Mouse (Mus musculus) liver, postnatal 0 days (tissue): ENCODE measurements around the gene Ttc27. TPM values are rescaled to one million over a fixed set of nuclear protein-coding genes. Genes with fewer than 3 reads are reported as not detected.

Experiments used
- ATAC-seq: fragments of 200-750 bp; cut with Nextera tagmentation; 2 replicates; pipeline ENCODE4 v1.8.0; 2017; ENCODE audit warnings: mild to moderate bottlenecking, moderate library complexity
- DNase-seq: peaks from one replicate; pipeline ENCODE4 v3.0.0-alpha.2; 2016
- H3K27ac ChIP-seq: fragments of 300-500 bp; sonication (generic); 2 replicates; pipeline ENCODE4 v1.5.1; 2014; ENCODE audit warnings: antibody characterized with exemption, moderate library complexity, mild to moderate bottlenecking, low read depth
- H3K27me3 ChIP-seq: fragments of 300-500 bp; sonication (generic); 2 replicates; pipeline ENCODE4 v1.6.1; 2014; ENCODE audit warnings: low read length, control low read depth, mixed read lengths; ENCODE audit not compliant: insufficient read depth
- H3K36me3 ChIP-seq: fragments of 300-500 bp; sonication (generic); replicated peaks from 2 replicates; pipeline ENCODE4 v1.6.1; 2014; ENCODE audit warnings: mild to moderate bottlenecking, control low read depth, low read length, moderate library complexity, mixed read lengths; ENCODE audit not compliant: insufficient read depth
- H3K4me1 ChIP-seq: fragments of 300-500 bp; sonication (generic); 2 replicates; pipeline ENCODE4 v1.6.1; 2014; ENCODE audit warnings: antibody characterized with exemption, mild to moderate bottlenecking, control low read depth; ENCODE audit not compliant: insufficient read depth
- H3K4me2 ChIP-seq: fragments of 300-500 bp; sonication (generic); 2 replicates; pipeline ENCODE4 v1.6.1; 2014; ENCODE audit warnings: low read depth, mild to moderate bottlenecking, low read length, moderate library complexity, mixed read lengths
- H3K4me3 ChIP-seq: fragments of 300-500 bp; sonication (generic); 2 replicates; pipeline ENCODE4 v1.5.1; 2014; ENCODE audit warnings: low read depth, low read length
- H3K9ac ChIP-seq: fragments of 300-500 bp; sonication (generic); replicated peaks from 2 replicates; pipeline ENCODE4 v1.6.1; 2014; ENCODE audit warnings: mild to moderate bottlenecking, moderate library complexity
- H3K9me3 ChIP-seq: fragments of 300-500 bp; sonication (generic); 2 replicates; pipeline ENCODE4 v1.6.1; 2016; ENCODE audit warnings: mild to moderate bottlenecking, control low read depth, low read length, mixed read lengths
- CTCF ChIP-seq: sonication (generic); IDR thresholded peaks from 2 replicates; pipeline ENCODE4 v1.5.1; 2016; ENCODE audit warnings: antibody characterized with exemption, low read depth
- EP300 ChIP-seq: IDR thresholded peaks from 2 replicates; pipeline ENCODE4 v1.6.1; 2016; ENCODE audit warnings: antibody characterized with exemption, low read depth, mild to moderate bottlenecking
- WGBS: fragments of 180-500 bp; shearing (Covaris S2); extraction: QIAGEN DNeasy Blood & Tissue Kit; methylation state at CpG from one replicate; pipeline ENCODE4 v1.1.7; 2014; ENCODE audit not compliant: insufficient replicate concordance; 5-methylcytosine and 5-hydroxymethylcytosine counted together
- polyA plus RNA-seq: library from polyadenylated mRNA; unstranded; fragments of >200 nt; fragmentation: Nextera tagmentation; extraction: Ambion mirVana; gene quantifications from 2 replicates; pipeline ENCODE4 v1.2.1, GENCODE M21; 2015

The Ttc27 gene
- polyA plus RNA-seq, 1 experiment from 2014 or later: 6.0 TPM

GRCm38 (mm10) chr17:74876954-74877353 lies 159.4 kb downstream of the Ttc27 start:
- 83% methylated on average over 10 of the region's 10 CpGs for WGBS
- Histone ChIP-seq H3K9ac (no peak overlapping the region), H3K27me3 (no peaks in the 10 kb centered on the region), H3K4me2 (no peak overlapping the region), H3K4me3 (no peak overlapping the region), H3K4me1 (no peaks in the 10 kb centered on the region), H3K27ac (no peak overlapping the region), H3K9me3 (no peaks in the 10 kb centered on the region), H3K36me3 (no peaks in the 10 kb centered on the region)
- no peak for TF ChIP-seq EP300
- TF ChIP-seq CTCF: no peak
- ATAC-seq (no peak), DNase-seq (no peak)

DNA sequence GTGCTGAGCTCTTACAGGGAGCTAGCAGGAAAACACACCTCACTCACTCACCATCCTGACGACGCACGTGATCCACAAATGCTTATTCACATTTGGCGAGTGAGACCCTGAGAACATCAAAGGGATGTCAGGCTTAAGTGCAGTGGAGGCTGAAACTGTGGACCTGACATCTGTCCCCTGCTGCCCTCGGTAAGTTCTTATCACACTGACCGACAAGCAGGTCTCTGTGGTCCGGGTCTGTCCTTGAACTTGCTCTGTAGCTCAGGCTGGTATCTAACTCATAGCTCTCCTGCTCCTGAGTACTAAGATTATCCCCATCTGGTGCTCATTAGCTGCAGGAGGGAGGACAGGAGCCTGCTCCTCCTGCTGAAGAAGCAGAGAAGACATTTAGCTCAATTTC lies 162.2 kb downstream of the Ttc27 start:
- ATAC-seq: no peak
- Histone ChIP-seq H3K4me2 (no peak overlapping the region), H3K9ac (no peak overlapping the region), H3K9me3 (no peaks in the 10 kb centered on the region), H3K36me3 (no peaks in the 10 kb centered on the region), H3K27ac (no peak overlapping the region), H3K27me3 (no peaks in the 10 kb centered on the region), H3K4me1 (no peaks in the 10 kb centered on the region), H3K4me3 (no peak overlapping the region)
- TF ChIP-seq CTCF: no peak
- TF ChIP-seq EP300: no peak
- WGBS: 47% methylated on average over 7 of the region's 7 CpGs
- DNase-seq: no peak

GRCm38 (mm10) chr17:74887039-74887438 lies 169.5 kb downstream of the Ttc27 start:
- no peaks in the 10 kb centered on the region for H3K4me1 ChIP-seq
- TF ChIP-seq CTCF: no peak
- no peak for TF ChIP-seq EP300
- no peaks in the 10 kb centered on the region for H3K9me3 ChIP-seq
- 65% methylated on average over 7 of the region's 7 CpGs for WGBS
- no peak for ATAC-seq
- no peak for DNase-seq
- H3K36me3 ChIP-seq: no peaks in the 10 kb centered on the region
- no peaks in the 10 kb centered on the region for H3K27me3 ChIP-seq
- H3K4me3 ChIP-seq: no peak overlapping the region
- no peak overlapping the region for H3K4me2 ChIP-seq
- H3K27ac ChIP-seq: no peak overlapping the region
- no peak overlapping the region for H3K9ac ChIP-seq

DNA sequence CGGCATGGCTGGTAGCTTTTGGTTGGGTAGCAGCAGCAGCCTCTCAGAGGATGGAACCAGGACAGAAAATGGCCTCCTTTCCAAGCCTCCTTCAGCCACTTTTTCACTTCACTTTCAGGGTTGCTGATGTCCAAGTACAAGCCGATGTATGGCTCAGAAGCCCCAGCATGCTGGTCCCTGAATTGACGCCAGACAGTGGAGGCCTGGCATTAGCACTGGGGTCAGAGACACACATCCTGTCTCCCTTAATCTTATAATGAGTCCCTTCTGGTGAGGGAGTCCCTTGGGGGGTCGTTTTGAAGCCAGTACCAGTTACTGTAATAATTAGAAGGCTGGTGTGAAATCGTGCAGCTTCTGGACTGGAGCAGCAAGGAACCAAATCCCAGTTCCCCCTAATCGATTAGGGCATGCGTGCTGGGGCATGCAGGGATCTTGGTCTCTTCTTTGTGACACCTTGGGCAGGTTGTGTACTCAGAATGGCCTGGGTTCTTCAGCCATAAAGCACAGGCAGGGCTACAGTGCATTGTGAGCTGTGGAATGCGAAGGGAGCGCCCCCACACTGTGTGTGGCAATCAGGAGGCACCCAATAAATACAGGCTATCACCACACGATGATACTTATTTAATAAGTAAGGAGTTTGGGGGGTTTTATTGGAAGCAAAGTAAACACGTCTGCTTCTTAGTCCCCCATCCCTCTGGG lies 171.5 kb downstream of the Ttc27 start:
- H3K27me3 ChIP-seq: no peaks in the 10 kb centered on the region

GRCm38 (mm10) chr17:74889535-74890117 lies 172.1 kb downstream of the Ttc27 start:
- no peak overlapping the region for H3K27ac ChIP-seq
- H3K4me1 ChIP-seq: no peaks in the 10 kb centered on the region
- TF ChIP-seq CTCF (no peak), EP300 (no peak)
- H3K9ac ChIP-seq: no peak overlapping the region
- no peak overlapping the region for H3K4me2 ChIP-seq
- no peak overlapping the region for H3K4me3 ChIP-seq
- ATAC-seq: no peak
- H3K36me3 ChIP-seq: no peaks in the 10 kb centered on the region
- H3K27me3 ChIP-seq: no peaks in the 10 kb centered on the region
- H3K9me3 ChIP-seq: no peaks in the 10 kb centered on the region
- 89% methylated on average over 11 of the region's 11 CpGs for WGBS
- DNase-seq: no peak

More for the DNA sequence above, 171.5 kb downstream of the Ttc27 start:
- WGBS: 74% methylated on average over 11 of the region's 11 CpGs
- no peak overlapping the region for H3K9ac ChIP-seq
- H3K4me3 ChIP-seq: no peak overlapping the region
- no peak overlapping the region for H3K27ac ChIP-seq
- H3K4me1 ChIP-seq: no peaks in the 10 kb centered on the region
- no peaks in the 10 kb centered on the region for H3K36me3 ChIP-seq
- TF ChIP-seq CTCF (no peak), EP300 (no peak)
- no peaks in the 10 kb centered on the region for H3K9me3 ChIP-seq
- no peak for ATAC-seq
- no peak overlapping the region for H3K4me2 ChIP-seq
- no peak for DNase-seq

GRCm38 (mm10) chr17:74902453-74902852 lies 184.9 kb downstream of the Ttc27 start:
- H3K27ac ChIP-seq: no peak overlapping the region
- no peak overlapping the region for H3K4me2 ChIP-seq
- peaks cover 4% of the 10 kb centered on the region; the same call in 1 of the 2 replicates for H3K9me3 ChIP-seq
- no peaks in the 10 kb centered on the region for H3K27me3 ChIP-seq
- 87% methylated on average over 7 of the region's 7 CpGs for WGBS
- no peaks in the 10 kb centered on the region for H3K36me3 ChIP-seq
- no peak overlapping the region for H3K4me3 ChIP-seq
- no peak overlapping the region for H3K9ac ChIP-seq
- TF ChIP-seq EP300 (no peak), CTCF (no peak)
- no peak for ATAC-seq
- no peaks in the 10 kb centered on the region for H3K4me1 ChIP-seq
- no peak for DNase-seq
